Mouse (Mus musculus) retina, embryonic 14.5 days (tissue): ENCODE measurements around the gene Hnrnpm.

ENCODE experiments used
- DNase-seq: peaks from one replicate; pipeline ENCODE4 v3.0.0-alpha.2; 2015; ENCODE audit warnings: low spot score

Gene Hnrnpm

DNA sequence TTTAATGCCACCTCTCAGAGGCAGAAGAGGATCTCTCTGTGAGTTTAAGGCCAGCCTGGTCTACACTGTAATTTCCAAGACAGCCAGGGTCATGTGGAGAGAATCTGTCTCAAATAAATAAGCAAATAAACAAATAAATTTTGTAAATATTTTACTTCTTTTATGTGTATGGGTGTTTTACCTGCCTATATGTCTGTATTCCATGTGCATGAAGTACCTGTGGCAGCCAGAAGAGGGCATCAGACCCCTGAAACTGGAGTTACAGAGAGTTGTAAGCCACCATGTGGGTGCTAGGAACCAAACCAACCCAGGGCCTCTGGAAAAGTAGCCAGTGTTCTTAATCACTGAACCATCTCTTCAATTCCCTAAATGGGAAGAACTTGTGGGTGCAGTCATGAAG, 89.4 kb downstream of the Hnrnpm start:
- DNase-seq, result no peak
